16 mouse cellular contexts compared by ENCODE assay signal in the genomic region with DNA sequence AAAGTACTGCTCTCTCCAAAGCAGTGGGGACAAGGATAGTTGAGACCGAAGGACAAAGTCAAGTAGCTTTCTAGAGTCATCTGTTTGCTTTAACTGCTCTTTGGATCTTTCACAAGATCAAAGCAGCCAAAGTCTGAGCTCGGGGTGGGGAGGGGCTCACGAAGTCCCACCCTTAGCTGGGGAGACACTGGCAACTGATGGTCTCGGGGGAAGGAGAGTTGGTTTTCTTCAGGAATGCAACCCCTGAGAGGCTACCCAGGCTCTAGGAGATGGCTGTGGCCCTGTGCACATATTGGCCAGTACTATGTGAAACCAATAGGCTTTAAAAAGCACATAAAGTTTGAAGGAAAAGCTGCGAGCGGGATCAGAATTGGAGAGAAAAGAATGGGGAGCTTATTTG.
"Had no signal": no experiment of that assay in that cellular context is flagged by ENCODE, and none has a peak within 500 bp of the region (broad histone marks: within the 10 kb centered on the region; RNA-seq: fewer than 3 reads in every experiment).

No protein-coding gene starts in this region.

- H3K27me3 ChIP-seq: neural tube, embryonic 13.5 days; neural tube, embryonic 15.5 days; stomach, embryonic 15.5 days had no signal

- H3K27ac ChIP-seq: neural tube, embryonic 13.5 days; neural tube, embryonic 15.5 days; stomach, embryonic 15.5 days; stomach, postnatal 0 days had no signal

- H3K4me1 ChIP-seq: neural tube, embryonic 15.5 days; stomach, embryonic 15.5 days had no signal

- H3K9me3 ChIP-seq: neural tube, embryonic 13.5 days; neural tube, embryonic 15.5 days; stomach, embryonic 15.5 days had no signal

- H3K9ac ChIP-seq: neural tube, embryonic 13.5 days; neural tube, embryonic 15.5 days; stomach, embryonic 15.5 days had no signal

- H3K36me3 ChIP-seq: neural tube, embryonic 13.5 days; neural tube, embryonic 15.5 days; stomach, embryonic 15.5 days had no signal

- DNase-seq: retina, postnatal 1 day; right cerebral cortex, adult 18-20 months; right cerebral cortex, postnatal 14 days; right cerebral cortex, postnatal 25 days; right cerebral cortex, postnatal 4 days; spleen, adult 18-20 months; thymus, adult 18-20 months; thymus, adult 2 months; thymus, postnatal 14 days; thymus, postnatal 25 days; thymus, postnatal 36 days; thymus, postnatal 4 days had no signal

- H3K4me2 ChIP-seq: neural tube, embryonic 13.5 days; neural tube, embryonic 15.5 days; stomach, embryonic 15.5 days had no signal

- H3K4me3 ChIP-seq: neural tube, embryonic 13.5 days; neural tube, embryonic 15.5 days; stomach, embryonic 15.5 days had no signal
